9 mouse cellular contexts compared by ENCODE assay signal in the genomic region with DNA sequence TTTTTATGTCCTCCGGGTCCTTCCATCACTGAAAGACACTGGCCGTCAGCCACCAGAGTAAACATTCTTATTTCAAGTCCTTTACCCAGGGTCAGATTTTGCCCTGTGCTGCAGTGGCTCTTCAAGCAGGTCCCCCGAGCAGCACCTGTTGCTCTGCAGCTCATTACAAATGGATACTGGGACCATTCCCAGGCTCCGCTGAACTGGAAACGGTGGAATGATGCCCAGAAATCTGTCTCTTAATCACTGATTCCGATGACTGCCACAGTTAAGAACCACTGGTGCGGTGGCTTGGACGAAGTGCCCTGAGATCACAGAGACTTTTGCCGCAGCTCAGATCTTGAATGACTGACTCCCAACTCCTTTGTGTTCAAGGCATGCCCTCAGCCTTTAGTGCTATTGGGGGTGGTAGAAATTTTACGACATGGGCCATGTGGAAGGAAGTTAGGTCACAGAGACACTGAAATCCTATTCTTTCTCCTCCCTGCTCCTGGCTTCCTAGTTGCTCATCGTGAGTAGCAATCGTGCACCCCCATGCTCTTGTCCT.
DNase-seq lines count a peak whose midpoint lies in the region; ATAC-seq and TF ChIP-seq lines count a peak whose summit lies in the region.
"Had no signal": no experiment of that assay in that cellular context is flagged by ENCODE, and none has a peak within 500 bp of the region (broad histone marks: within the 10 kb centered on the region; RNA-seq: fewer than 3 reads in every experiment).

No protein-coding gene starts in this region.

- 53% methylated on average over 12 of the region's 12 CpGs for WGBS in hindbrain, embryonic 16.5 days
- WGBS in hindbrain, embryonic 11.5 days = 76% methylated on average over 12 of the region's 12 CpGs

- peaks cover 2% of the 10 kb centered on the region; the same call in 1 of the 2 replicates for H3K4me1 ChIP-seq in hindbrain, embryonic 16.5 days (ENCODE audit: control insufficient read depth, insufficient read depth, low read depth, low read length)
- H3K4me1 ChIP-seq in hindbrain, embryonic 11.5 days (replicated peaks; ENCODE audit: control insufficient read depth, insufficient read depth, low read length) = no peaks in the 10 kb centered on the region
- H3K4me1 ChIP-seq: embryonic facial prominence, embryonic 12.5 days had no signal

- H3K4me2 ChIP-seq in hindbrain, embryonic 16.5 days (ENCODE audit: low read length) = no peak overlapping the region
- no peak overlapping the region for H3K4me2 ChIP-seq in hindbrain, embryonic 11.5 days (replicated peaks; ENCODE audit: low read depth, low read length)
- H3K4me2 ChIP-seq: embryonic facial prominence, embryonic 12.5 days had no signal

- ATAC-seq in hindbrain, embryonic 16.5 days = peak; percentile 42; the same call in 1 of the 2 replicates
- ATAC-seq in hindbrain, embryonic 11.5 days (ENCODE audit: low FRiP score) = no peak

- no peak for TF ChIP-seq POLR2A in brain, embryonic 14.5 days (IDR thresholded peaks at IDR 0.05; ENCODE audit: borderline replicate concordance, extremely low read depth, insufficient read depth, insufficient read length, poor library complexity, severe bottlenecking)

- no peaks in the 10 kb centered on the region for H3K9me3 ChIP-seq in hindbrain, embryonic 16.5 days (ENCODE audit: control insufficient read depth, low read length)
- no peaks in the 10 kb centered on the region for H3K9me3 ChIP-seq in hindbrain, embryonic 11.5 days (ENCODE audit: control insufficient read depth, low read length)
- H3K9me3 ChIP-seq: embryonic facial prominence, embryonic 12.5 days had no signal

- intact Hi-C loops in heart, postnatal 25 days (cut with DNase I) = no loop called here

- no peak for DNase-seq in hindbrain, embryonic 11.5 days (ENCODE audit: low spot score)
- peak; percentile 89 for DNase-seq in brain, embryonic 14.5 days (ENCODE audit: low read depth)
- DNase-seq in kidney, adult 11 months = peak; percentile 60
- peak; percentile 41 to 51 for DNase-seq in layer of hippocampus, postnatal 10 days (ENCODE audit: low spot score in 2 of 2)
- DNase-seq in heart, postnatal 25 days (ENCODE audit: low spot score) = no peak
- DNase-seq in lung, postnatal 25 days (ENCODE audit: low spot score) = no peak
- DNase-seq: adrenal gland, postnatal 25 days had no signal

- no peak overlapping the region for H3K27ac ChIP-seq in hindbrain, embryonic 16.5 days (ENCODE audit: low read depth, low read length)
- no peak overlapping the region for H3K27ac ChIP-seq in hindbrain, embryonic 11.5 days (ENCODE audit: low read depth, low read length)
- H3K27ac ChIP-seq: embryonic facial prominence, embryonic 12.5 days had no signal

- H3K27me3 ChIP-seq in hindbrain, embryonic 16.5 days (replicated peaks; ENCODE audit: control insufficient read depth, insufficient read depth, low read length) = no peaks in the 10 kb centered on the region
- H3K27me3 ChIP-seq in hindbrain, embryonic 11.5 days (ENCODE audit: control insufficient read depth, insufficient read depth, low read length) = no peaks in the 10 kb centered on the region
- H3K27me3 ChIP-seq: embryonic facial prominence, embryonic 12.5 days had no signal

- H3K9ac ChIP-seq in hindbrain, embryonic 16.5 days (ENCODE audit: low read depth, low read length) = no peak overlapping the region
- H3K9ac ChIP-seq in hindbrain, embryonic 11.5 days (ENCODE audit: low read depth, low read length) = no peak overlapping the region
- H3K9ac ChIP-seq: embryonic facial prominence, embryonic 12.5 days had no signal

- TF ChIP-seq CTCF in brain, embryonic 14.5 days (IDR thresholded peaks at IDR 0.05; ENCODE audit: borderline replicate concordance, extremely low read depth, insufficient read depth, insufficient read length) = no peak

- H3K36me3 ChIP-seq in hindbrain, embryonic 16.5 days (ENCODE audit: control insufficient read depth, insufficient read depth, low read length) = no peaks in the 10 kb centered on the region
- H3K36me3 ChIP-seq in hindbrain, embryonic 11.5 days (ENCODE audit: control insufficient read depth, insufficient read depth, low read length) = no peaks in the 10 kb centered on the region
- H3K36me3 ChIP-seq: embryonic facial prominence, embryonic 12.5 days had no signal

- no peak overlapping the region for H3K4me3 ChIP-seq in hindbrain, embryonic 16.5 days (ENCODE audit: low read length)
- no peak overlapping the region for H3K4me3 ChIP-seq in hindbrain, embryonic 11.5 days (ENCODE audit: low read depth, low read length)
- H3K4me3 ChIP-seq: embryonic facial prominence, embryonic 12.5 days had no signal

Comparison
In these comparisons a context has a peak if more than half of its experiments do, and no peak if none do; other contexts are left out.
1. DNase-seq: peak in brain, embryonic 14.5 days (single experiment), kidney, adult 11 months (single experiment) and layer of hippocampus, postnatal 10 days (2 of 2); none in hindbrain, embryonic 11.5 days (single experiment), heart, postnatal 25 days (single experiment) and lung, postnatal 25 days (single experiment).